Mouse (Mus musculus) layer of hippocampus, postnatal 10 days (tissue): ENCODE measurements around the gene Daam2. TPM values are rescaled to one million over a fixed set of nuclear protein-coding genes. Genes with fewer than 3 reads are reported as not detected.
A peak's percentile ranks its signal among the peaks of the same experiment; 100 is the strongest.
"Not testable (repeated sequence)": the region's sequence is repeated elsewhere in the genome, so short reads cannot be mapped to it uniquely, and the experiment has no call there.

ENCODE experiments used
- DNase-seq, 2 experiments: peaks; one replicate each; pipeline ENCODE4 v3.0.0; 2021; ENCODE audit warnings: low spot score in 2 of 2
- total RNA-seq, 2 experiments: library from RNA; stranded (reverse); gene quantifications; 2 replicates each; pipeline ENCODE4 v1.2.3; 2021

Gene Daam2
- total RNA-seq, 2 experiments from 2014 or later: 48.0 to 52.6 TPM

- no peak for DNase-seq
These were observed 79.7 kb downstream of the Daam2 start for GRCm38 (mm10) chr17:49484435-49484834.

GRCm38 (mm10) chr17:49481876-49482275 lies 82.3 kb downstream of the Daam2 start:
- DNase-seq: no peak

GRCm38 (mm10) chr17:49477370-49477769 lies 86.8 kb downstream of the Daam2 start:
- no peak for DNase-seq

- no peak for DNase-seq
These were observed 89.0 kb downstream of the Daam2 start for GRCm38 (mm10) chr17:49475174-49475573.

- no peak for DNase-seq
These were observed 90.1 kb downstream of the Daam2 start for GRCm38 (mm10) chr17:49474051-49474450.

GRCm38 (mm10) chr17:49472626-49473025 lies 91.5 kb downstream of the Daam2 start:
- no peak for DNase-seq

GRCm38 (mm10) chr17:49468223-49468622 lies 95.9 kb downstream of the Daam2 start:
- DNase-seq: peak; percentile 87

- no peak for DNase-seq
These were observed 99.3 kb downstream of the Daam2 start for GRCm38 (mm10) chr17:49464884-49465283.

GRCm38 (mm10) chr17:49458386-49458785 lies 105.8 kb downstream of the Daam2 start:
- no peak for DNase-seq

GRCm38 (mm10) chr17:49457833-49458232 lies 106.3 kb downstream of the Daam2 start:
- DNase-seq: no peak

- DNase-seq: no peak
These were observed 107.8 kb downstream of the Daam2 start for GRCm38 (mm10) chr17:49456334-49456733.

- DNase-seq: no peak
These were observed 113.2 kb downstream of the Daam2 start for GRCm38 (mm10) chr17:49450922-49451321.

- no peak for DNase-seq
These were observed 114.9 kb downstream of the Daam2 start for GRCm38 (mm10) chr17:49449230-49449608.

- DNase-seq: no peak
These were observed 115.4 kb downstream of the Daam2 start for GRCm38 (mm10) chr17:49448570-49449229.

- not testable (repeated sequence) for DNase-seq
These were observed 121.3 kb downstream of the Daam2 start for GRCm38 (mm10) chr17:49442841-49443240.

GRCm38 (mm10) chr17:49440331-49441130 lies 123.6 kb downstream of the Daam2 start:
- DNase-seq: no peak

- DNase-seq: no peak
These were observed 124.4 kb downstream of the Daam2 start for GRCm38 (mm10) chr17:49439706-49440105.

- DNase-seq: no peak
These were observed 125.1 kb downstream of the Daam2 start for GRCm38 (mm10) chr17:49438822-49439574.

- not testable (repeated sequence) for DNase-seq
These were observed 126.8 kb downstream of the Daam2 start for GRCm38 (mm10) chr17:49437306-49437705.

- DNase-seq: no peak
These were observed 127.5 kb downstream of the Daam2 start for GRCm38 (mm10) chr17:49436631-49437030.

GRCm38 (mm10) chr17:49435081-49435480 lies 129.1 kb downstream of the Daam2 start:
- DNase-seq: no peak

- DNase-seq: no peak
These were observed 129.9 kb downstream of the Daam2 start for GRCm38 (mm10) chr17:49434236-49434635.
